Mouse (Mus musculus) heart, embryonic 13.5 days (tissue): ENCODE results near the gene E2f1. TPM values are rescaled to one million over a fixed set of nuclear protein-coding genes. Genes with fewer than 3 reads are reported as not detected.
A peak's percentile ranks its signal among the peaks of the same experiment; 100 is the strongest.

ENCODE experiments used
- ATAC-seq: fragments of 200-750 bp; cut with Nextera tagmentation; 2 replicates; pipeline ENCODE4 v1.8.0; 2017; ENCODE audit warnings: moderate TSS enrichment; ENCODE audit not compliant: insufficient number of reproducible peaks, low FRiP score, low TSS enrichment; ENCODE audit errors: extremely low read depth
- H3K27ac ChIP-seq: fragments of 300-500 bp; sonication (generic); replicated peaks from 2 replicates; pipeline ENCODE4 v1.5.1; 2015; ENCODE audit warnings: moderate library complexity, mild to moderate bottlenecking, inconsistent platforms
- H3K27me3 ChIP-seq: fragments of 300-500 bp; sonication (generic); replicated peaks from 2 replicates; pipeline ENCODE4 v1.6.1; 2015; ENCODE audit warnings: mild to moderate bottlenecking, inconsistent platforms
- H3K36me3 ChIP-seq: fragments of 300-500 bp; sonication (generic); 2 replicates; pipeline ENCODE4 v1.6.1; 2015; ENCODE audit warnings: mild to moderate bottlenecking, inconsistent platforms
- H3K4me1 ChIP-seq: fragments of 300-500 bp; sonication (generic); 2 replicates; pipeline ENCODE4 v1.6.1; 2015; ENCODE audit warnings: inconsistent platforms
- H3K4me2 ChIP-seq: fragments of 300-500 bp; sonication (generic); 2 replicates; pipeline ENCODE4 v1.6.1; 2015; ENCODE audit warnings: inconsistent platforms, mild to moderate bottlenecking, moderate library complexity
- H3K4me3 ChIP-seq: fragments of 300-500 bp; sonication (generic); 2 replicates; pipeline ENCODE4 v1.5.1; 2015; ENCODE audit warnings: moderate library complexity, mild to moderate bottlenecking, inconsistent platforms
- H3K9ac ChIP-seq: fragments of 300-500 bp; sonication (generic); 2 replicates; pipeline ENCODE4 v1.6.1; 2015; ENCODE audit warnings: inconsistent platforms, mild to moderate bottlenecking, moderate library complexity
- H3K9me3 ChIP-seq: fragments of 300-500 bp; sonication (generic); 2 replicates; pipeline ENCODE4 v1.6.1; 2016; ENCODE audit warnings: inconsistent platforms
- WGBS: fragments of 180-500 bp; shearing (Covaris S2); methylation state at CpG from one replicate; pipeline ENCODE4 v1.1.7; 2015; ENCODE audit warnings: mixed read lengths; 5-methylcytosine and 5-hydroxymethylcytosine counted together
- polyA plus RNA-seq: library from polyadenylated mRNA; unstranded; fragments of >200 nt; fragmentation: Nextera tagmentation; extraction: Ambion mirVana; gene quantifications from 2 replicates; pipeline ENCODE4 v1.2.1, GENCODE M21; 2015

Gene E2f1
- polyA plus RNA-seq, result 15.5 and 17.8 TPM in 2 replicates

DNA sequence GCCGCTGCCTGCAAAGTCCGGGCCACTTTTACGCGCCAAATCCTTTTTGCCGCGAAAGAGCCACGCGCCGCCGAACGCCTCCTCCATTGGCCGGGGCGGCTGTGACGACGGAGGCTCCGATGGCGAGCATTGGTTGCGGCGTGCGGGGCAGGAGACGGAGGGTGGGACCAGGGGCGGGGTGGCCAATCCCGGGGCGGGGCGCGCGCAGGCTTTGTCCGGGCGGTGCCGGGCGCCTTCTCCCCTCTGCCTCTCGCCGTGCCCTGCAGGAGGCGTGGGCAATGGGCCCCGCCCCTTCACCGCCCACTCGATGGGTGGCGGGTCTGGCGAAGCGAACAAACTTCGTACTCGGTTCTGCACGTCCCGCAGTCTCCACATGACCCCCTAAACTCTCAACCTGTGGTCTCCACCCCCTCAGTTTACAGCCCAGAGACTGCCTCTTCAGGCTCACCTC is at the start of gene E2f1:
Gene E2f1 (minus strand): TSS at position 57 of the 451 bp plus-strand sequence.
- peak within 1 kb of the TSS; percentile 87 for H3K9ac ChIP-seq
- no peaks in the 10 kb centered on the region for H3K9me3 ChIP-seq
- peak within 1 kb of the TSS; percentile 90 for H3K4me2 ChIP-seq
- peak within 1 kb of the TSS; percentile 77 for H3K27ac ChIP-seq
- H3K4me3 ChIP-seq, result peak within 1 kb of the TSS; percentile 84
- H3K4me1 ChIP-seq, result peaks cover 39% of the 10 kb centered on the region
- no peaks in the 10 kb centered on the region for H3K27me3 ChIP-seq
- under 1% methylated on average over 38 of the region's 44 CpGs for WGBS
- ATAC-seq, result peak; percentile 96
- H3K36me3 ChIP-seq, result no peaks in the 10 kb centered on the region

DNA sequence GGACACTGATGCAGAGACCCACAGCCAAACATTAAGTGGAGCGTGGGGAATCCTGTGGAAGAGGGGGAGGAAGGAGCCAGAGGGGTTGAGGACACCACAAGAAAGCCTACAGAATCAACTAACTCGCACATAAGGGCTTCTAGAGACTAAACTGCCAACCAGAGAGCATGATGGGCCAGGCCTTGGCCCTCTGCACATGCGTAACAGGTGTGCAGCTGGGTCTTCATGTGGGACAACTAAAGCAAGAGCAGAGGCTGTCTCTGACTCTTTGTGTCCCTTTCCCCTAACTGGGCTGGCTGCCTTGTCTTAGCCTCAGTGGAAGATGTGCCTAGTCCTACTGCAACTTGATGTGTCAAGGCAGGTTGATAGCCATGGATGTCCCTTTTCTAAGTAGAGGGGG is 47.4 kb upstream of the E2f1 start:
- no peak for ATAC-seq
- Histone ChIP-seq H3K4me3 (no peak overlapping the region), H3K27ac (no peak overlapping the region), H3K9me3 (no peaks in the 10 kb centered on the region), H3K9ac (no peak overlapping the region), H3K4me1 (peaks cover 29% of the 10 kb centered on the region), H3K4me2 (no peak overlapping the region), H3K27me3 (no peaks in the 10 kb centered on the region), H3K36me3 (peaks cover 3% of the 10 kb centered on the region)
- WGBS, result 85% methylated on average over 3 of the region's 3 CpGs

DNA sequence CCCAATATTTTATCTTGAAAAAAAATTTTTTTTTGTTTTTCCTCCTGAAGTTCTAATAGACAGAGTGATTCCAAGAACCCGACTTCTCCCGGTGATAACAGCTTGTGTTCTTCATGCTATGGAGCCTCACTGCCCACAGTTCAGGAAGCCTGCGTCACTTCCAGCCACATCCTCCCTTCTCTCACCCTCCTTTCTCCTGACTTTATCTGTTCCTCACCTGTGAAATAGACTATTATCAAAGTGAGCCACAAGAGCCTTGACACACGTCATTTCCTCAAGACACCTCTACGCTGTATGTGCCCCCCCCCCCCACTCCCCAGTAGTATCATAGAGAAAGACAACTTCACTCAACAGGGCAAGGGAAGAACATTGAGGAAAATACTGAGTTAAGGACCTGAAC is 46.0 kb upstream of the E2f1 start:
- ATAC-seq, result no peak
- Histone ChIP-seq H3K27ac (no peak overlapping the region), H3K4me3 (no peak overlapping the region), H3K4me1 (peaks cover 29% of the 10 kb centered on the region), H3K27me3 (no peaks in the 10 kb centered on the region), H3K9me3 (no peaks in the 10 kb centered on the region), H3K4me2 (peak overlapping the region; percentile 84), H3K9ac (no peak overlapping the region), H3K36me3 (peaks cover 3% of the 10 kb centered on the region)
- 68% methylated on average over 5 of the region's 5 CpGs for WGBS

DNA sequence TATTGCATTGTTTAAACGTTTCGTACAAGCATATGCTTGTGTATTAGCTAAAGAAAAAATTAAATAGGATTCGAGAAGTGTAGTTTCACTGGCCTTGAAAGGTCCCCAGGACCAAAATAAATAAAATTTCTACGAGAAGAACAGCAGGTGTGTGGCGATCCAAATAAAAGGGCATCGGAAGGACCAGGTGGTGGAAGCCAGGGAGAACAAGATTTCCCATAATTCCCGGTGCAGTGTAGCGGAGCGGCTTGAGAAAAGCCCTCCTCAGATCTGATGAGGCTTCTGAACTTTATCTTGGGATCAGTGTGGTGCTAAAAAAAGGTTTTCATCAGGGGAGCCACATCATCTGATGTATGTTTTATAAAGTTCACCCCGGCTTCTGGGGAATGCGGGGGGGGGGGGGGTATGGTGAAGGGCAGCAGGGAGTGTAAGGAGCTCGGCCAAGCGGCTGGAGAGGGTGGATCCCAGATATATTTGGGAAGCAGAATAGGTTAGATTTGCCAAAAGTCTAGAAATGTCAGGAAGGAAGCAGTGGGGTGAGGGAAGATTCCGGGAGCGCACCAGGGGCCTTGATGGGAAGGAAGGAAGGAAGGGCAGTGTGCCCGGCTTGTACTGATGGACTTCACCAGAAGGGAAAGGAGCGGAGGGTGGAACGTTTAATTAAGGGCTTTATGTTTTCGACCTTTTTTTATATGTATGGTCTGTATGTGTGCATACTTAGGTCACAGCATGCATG is 45.3 kb upstream of the E2f1 start:
- Histone ChIP-seq H3K9ac (peak overlapping the region; percentile 13; the same call in 1 of the 2 replicates), H3K36me3 (peaks cover 3% of the 10 kb centered on the region), H3K4me3 (peak overlapping the region; percentile 26), H3K27ac (peak overlapping the region; percentile 28; the same call in 1 of the 2 replicates), H3K4me1 (peaks cover 29% of the 10 kb centered on the region), H3K9me3 (no peaks in the 10 kb centered on the region), H3K27me3 (no peaks in the 10 kb centered on the region), H3K4me2 (peak overlapping the region; percentile 84)
- WGBS, result 59% methylated on average over 19 of the region's 19 CpGs
- ATAC-seq, result no peak

DNA sequence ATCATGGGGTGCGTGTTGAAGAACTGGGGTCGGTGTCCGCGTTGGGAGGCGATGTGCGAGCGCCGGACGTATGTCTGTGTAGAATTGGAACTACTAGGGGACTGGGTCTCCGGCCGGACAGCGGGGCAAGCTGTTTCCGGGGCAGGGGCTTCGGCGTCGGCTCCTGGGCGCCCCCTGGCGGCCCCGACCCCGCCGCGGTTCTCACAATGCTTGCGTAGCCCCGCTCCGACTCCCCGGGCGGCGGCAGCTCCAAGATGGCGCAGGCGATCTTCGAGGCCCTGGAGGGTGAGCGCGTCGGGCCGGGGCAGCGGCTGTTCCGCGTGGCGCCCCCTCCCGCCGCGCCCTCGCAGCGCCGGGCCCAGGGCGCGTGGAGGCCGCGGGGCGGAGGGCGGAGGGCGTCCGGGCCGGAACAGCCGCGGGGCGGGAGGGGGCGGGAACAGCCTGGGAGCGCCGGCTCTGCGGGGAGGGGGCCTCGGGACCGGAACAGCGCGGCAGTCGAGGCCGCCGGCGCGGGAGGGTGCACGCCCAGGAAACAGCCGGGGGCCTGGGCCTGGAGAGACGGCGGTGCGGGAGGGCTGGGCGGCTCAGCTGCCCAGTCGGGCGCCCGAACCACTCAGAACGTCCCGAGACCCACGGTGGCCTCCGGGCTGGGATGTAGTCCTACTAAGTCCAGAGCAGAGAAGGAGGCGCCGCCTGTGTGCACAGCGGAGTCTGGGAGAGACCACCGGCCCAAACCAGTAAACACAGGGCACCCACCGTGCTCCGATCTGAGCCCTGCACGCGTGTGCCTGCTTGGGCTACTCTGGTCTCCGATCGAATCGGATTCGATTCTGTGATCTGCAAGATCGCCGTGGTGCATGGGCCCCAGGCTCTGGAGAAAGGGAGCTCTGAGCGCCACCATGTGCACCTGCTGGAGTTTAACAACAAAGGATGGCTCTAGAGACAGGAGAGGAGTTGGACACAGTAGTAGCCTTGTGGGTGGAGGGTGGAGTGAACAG is 43.7 kb upstream of the E2f1 start, which contains the start of the genes Zfp341 and 4930519P11Rik:
Gene Zfp341 (plus strand): TSS at position 180 of the 998 bp plus-strand sequence.
Gene 4930519P11Rik (minus strand): TSS at position 320 of the 998 bp plus-strand sequence.
- Histone ChIP-seq H3K36me3 (peaks cover 2% of the 10 kb centered on the region; the same call in 1 of the 2 replicates), H3K4me1 (peaks cover 29% of the 10 kb centered on the region), H3K27ac (peak within 1 kb of the TSS; percentile 97), H3K4me2 (peak within 1 kb of the TSS; percentile 84), H3K4me3 (peak within 1 kb of the TSS; percentile 66), H3K9ac (peak within 1 kb of the TSS; percentile 88), H3K9me3 (no peaks in the 10 kb centered on the region), H3K27me3 (no peaks in the 10 kb centered on the region)
- under 1% methylated on average over 82 of the region's 98 CpGs for WGBS
- peak; percentile 92 for ATAC-seq

DNA sequence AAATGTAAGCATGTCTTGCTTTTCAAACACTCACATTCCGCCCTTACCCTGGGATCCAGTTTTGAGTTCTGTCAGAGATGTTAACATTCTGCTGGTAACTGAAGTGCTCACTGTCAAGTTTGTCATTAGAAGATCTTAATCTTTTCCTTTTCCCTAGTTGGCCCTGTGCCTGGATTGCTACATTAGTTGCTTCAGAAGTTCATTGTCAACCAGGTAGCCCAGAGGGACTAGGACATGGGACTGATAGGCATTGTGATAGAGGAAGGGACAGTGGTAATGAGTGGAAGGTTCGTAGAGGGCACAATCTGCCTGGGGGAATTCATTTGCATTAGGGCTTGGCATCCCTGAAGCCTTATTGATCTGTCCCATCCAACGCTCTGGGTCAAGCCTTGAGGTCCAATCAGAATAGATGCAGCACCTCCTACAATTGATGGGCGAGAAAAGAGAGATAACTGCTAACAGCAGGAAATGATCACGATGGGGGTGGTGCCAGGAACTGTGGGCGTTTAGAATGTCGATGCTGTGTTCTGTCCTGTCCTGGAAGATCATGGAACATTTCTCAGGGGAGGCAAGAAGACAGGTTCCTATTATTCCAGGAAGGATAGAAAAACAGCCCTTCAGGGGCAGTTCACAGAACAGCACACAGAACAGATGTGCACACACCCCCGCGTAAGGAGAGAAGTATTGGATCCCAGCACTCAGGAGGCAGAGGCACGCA is 39.5 kb upstream of the E2f1 start:
- H3K36me3 ChIP-seq, result no peaks in the 10 kb centered on the region
- no peaks in the 10 kb centered on the region for H3K9me3 ChIP-seq
- no peak overlapping the region for H3K9ac ChIP-seq
- no peak overlapping the region for H3K4me2 ChIP-seq
- no peak overlapping the region for H3K27ac ChIP-seq
- peaks cover 15% of the 10 kb centered on the region for H3K4me1 ChIP-seq
- no peak for ATAC-seq
- H3K27me3 ChIP-seq, result peaks cover 7% of the 10 kb centered on the region; the same call in 1 of the 2 replicates
- no peak overlapping the region for H3K4me3 ChIP-seq
- 52% methylated on average over 10 of the region's 10 CpGs for WGBS

DNA sequence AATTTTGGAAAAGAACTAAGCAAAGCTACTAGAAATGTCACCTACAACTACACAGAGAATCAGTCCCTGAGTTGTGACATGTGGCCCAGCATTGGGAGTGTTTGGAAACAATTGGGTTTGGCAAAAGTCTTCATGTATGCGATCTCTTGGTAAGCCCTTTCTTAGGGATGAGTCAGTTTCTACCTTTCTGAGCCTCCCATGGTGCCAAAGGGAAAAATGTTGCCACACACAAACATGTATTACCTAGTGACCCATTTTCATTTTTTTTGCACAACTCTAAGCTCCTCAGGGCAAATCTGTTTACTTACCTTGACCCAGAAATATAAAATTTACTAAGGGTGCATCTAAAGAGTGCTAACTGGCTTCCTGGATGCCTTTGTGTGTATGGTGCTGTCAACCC is 37.3 kb upstream of the E2f1 start:
- no peak overlapping the region for H3K4me2 ChIP-seq
- no peaks in the 10 kb centered on the region for H3K36me3 ChIP-seq
- H3K4me1 ChIP-seq, result peaks cover 12% of the 10 kb centered on the region
- peaks cover 7% of the 10 kb centered on the region; the same call in 1 of the 2 replicates for H3K27me3 ChIP-seq
- no peak overlapping the region for H3K9ac ChIP-seq
- no peaks in the 10 kb centered on the region for H3K9me3 ChIP-seq
- WGBS, result 62% methylated on average over 1 of the region's 1 CpGs
- no peak for ATAC-seq
- no peak overlapping the region for H3K4me3 ChIP-seq
- no peak overlapping the region for H3K27ac ChIP-seq

DNA sequence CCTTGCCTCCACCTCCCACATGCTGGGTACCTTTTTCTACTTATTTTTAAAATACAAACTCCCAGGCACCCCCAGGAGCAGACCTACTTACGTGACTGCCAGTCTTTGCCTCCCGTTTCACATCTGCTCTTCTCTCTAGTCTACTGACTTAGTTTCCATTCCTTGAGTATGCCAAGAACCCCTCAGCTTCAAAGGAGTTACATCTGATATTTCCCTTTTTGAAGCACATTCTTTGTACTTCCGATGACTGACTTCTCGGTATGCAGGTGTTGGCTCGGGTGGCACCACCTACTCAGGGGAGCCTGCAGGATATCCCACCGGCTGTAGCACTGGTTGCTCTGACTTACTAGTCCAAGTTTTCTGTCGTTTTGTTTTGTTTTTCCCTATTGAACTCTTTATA is 34.5 kb upstream of the E2f1 start:
- no peak for ATAC-seq
- 31% methylated on average over 7 of the region's 7 CpGs for WGBS
- Histone ChIP-seq H3K9ac (peak overlapping the region; percentile 72), H3K4me1 (peaks cover 21% of the 10 kb centered on the region), H3K27ac (peak overlapping the region; percentile 52), H3K4me2 (peak overlapping the region; percentile 81), H3K4me3 (peak overlapping the region; percentile 88), H3K27me3 (peaks cover 7% of the 10 kb centered on the region; the same call in 1 of the 2 replicates), H3K9me3 (no peaks in the 10 kb centered on the region), H3K36me3 (no peaks in the 10 kb centered on the region)

DNA sequence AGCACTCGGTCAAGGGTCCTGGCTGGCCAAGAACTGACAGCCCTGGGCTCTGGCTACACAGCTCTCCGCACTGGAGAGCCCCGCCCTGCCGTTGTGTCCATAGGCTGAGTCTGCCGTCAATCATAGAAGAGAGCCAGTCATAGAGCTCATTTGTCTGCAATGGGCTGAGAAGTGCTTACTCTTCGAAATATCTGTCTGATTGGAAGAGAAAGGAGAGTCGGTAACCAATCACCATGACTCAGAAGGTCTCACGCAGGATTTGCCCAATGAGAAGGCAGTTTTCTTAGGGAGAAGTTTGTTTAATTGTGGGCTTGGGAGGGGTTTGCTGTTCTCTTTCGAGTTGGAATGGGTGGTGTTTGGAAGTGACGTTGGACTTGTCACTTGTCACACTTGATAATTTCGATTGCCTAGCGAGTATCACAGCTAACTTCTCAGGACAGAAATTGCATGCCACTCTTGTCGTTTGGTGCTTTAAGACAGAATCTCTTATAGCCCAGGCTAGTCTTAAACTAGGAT is 34.0 kb upstream of the E2f1 start, which contains the start of gene Pxmp4:
Gene Pxmp4 (minus strand): TSS at position 71 of the 516 bp plus-strand sequence.
- Histone ChIP-seq H3K9ac (peak within 1 kb of the TSS; percentile 93), H3K4me1 (peaks cover 21% of the 10 kb centered on the region), H3K4me3 (peak within 1 kb of the TSS; percentile 88), H3K27me3 (peaks cover 7% of the 10 kb centered on the region; the same call in 1 of the 2 replicates), H3K36me3 (no peaks in the 10 kb centered on the region), H3K4me2 (peak within 1 kb of the TSS; percentile 81), H3K9me3 (no peaks in the 10 kb centered on the region), H3K27ac (peak within 1 kb of the TSS; percentile 71)
- WGBS, result under 1% methylated on average over 13 of the region's 13 CpGs
- ATAC-seq, result peak; percentile 100

DNA sequence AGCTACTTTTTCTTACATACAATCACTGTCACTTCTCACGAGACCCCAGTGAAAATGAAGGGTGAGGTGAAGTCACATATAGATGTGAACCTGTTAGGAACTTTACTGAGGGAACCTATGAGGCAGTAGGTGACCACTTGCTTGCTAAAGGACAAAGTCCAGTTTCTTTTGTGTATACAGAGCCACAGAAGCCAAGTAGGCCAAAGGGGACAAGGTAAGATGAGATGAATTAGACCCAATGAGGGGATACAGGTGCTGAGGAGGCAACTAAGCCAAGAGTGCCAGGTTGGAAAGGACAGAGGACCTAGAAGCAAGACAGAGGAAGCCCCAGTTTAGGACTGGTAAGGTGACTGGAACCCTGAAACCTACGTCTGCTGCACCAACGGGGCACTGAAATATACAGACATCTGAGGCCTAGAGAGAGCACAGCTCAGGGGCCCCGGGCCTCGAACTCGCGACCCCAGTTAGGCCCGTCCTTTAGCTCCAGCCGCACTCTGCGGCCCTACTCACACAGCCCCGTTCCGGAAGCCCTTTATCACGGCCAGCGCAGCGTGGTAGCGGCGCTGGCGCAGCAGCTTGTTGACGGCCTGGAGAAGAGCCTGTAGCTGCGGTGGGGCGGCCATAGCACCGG is 33.4 kb upstream of the E2f1 start:
- 15% methylated on average over 22 of the region's 22 CpGs for WGBS
- ATAC-seq, result no peak
- H3K4me2 ChIP-seq, result peak overlapping the region; percentile 81

More for the DNA sequence above, 33.4 kb upstream of the E2f1 start:
- no peaks in the 10 kb centered on the region for H3K9me3 ChIP-seq
- peak overlapping the region; percentile 88 for H3K4me3 ChIP-seq
- H3K27ac ChIP-seq, result peak overlapping the region; percentile 71
- H3K27me3 ChIP-seq, result peaks cover 7% of the 10 kb centered on the region; the same call in 1 of the 2 replicates
- no peaks in the 10 kb centered on the region for H3K36me3 ChIP-seq
- peak overlapping the region; percentile 93 for H3K9ac ChIP-seq
- peaks cover 21% of the 10 kb centered on the region for H3K4me1 ChIP-seq
